Mouse (Mus musculus) intestine, embryonic 14.5 days (tissue): ENCODE measurements at regions not wholly inside any gene's neighbourhood (a gene's known extent, or its start where the extent isn't known, plus 50 kb on each side); places are given as distances from the start of the nearest gene placed in this dataset.

Experiments used
- ATAC-seq: fragments of 200-750 bp; cut with Nextera tagmentation; replicated peaks from 2 replicates; pipeline ENCODE4 v1.8.0; 2017; ENCODE audit warnings: low read depth, moderate number of reproducible peaks, moderate TSS enrichment, moderate library complexity; ENCODE audit not compliant: low FRiP score, low TSS enrichment
- DNase-seq: peaks from one replicate; pipeline ENCODE4 v3.0.0-alpha.2; 2018; ENCODE audit warnings: low spot score
- H3K27ac ChIP-seq: fragments of 300-500 bp; sonication (generic); 2 replicates; pipeline ENCODE4 v1.5.1; 2014; ENCODE audit warnings: low read depth, mild to moderate bottlenecking, control low read depth
- H3K27me3 ChIP-seq: fragments of 300-500 bp; sonication (generic); replicated peaks from 2 replicates; pipeline ENCODE4 v1.6.1; 2014; ENCODE audit warnings: low read length, control low read depth; ENCODE audit not compliant: control insufficient read depth, insufficient read depth
- H3K36me3 ChIP-seq: fragments of 300-500 bp; sonication (generic); 2 replicates; pipeline ENCODE4 v1.6.1; 2014; ENCODE audit warnings: low read length, control low read depth; ENCODE audit not compliant: control insufficient read depth, insufficient read depth
- H3K4me1 ChIP-seq: fragments of 300-500 bp; sonication (generic); replicated peaks from 2 replicates; pipeline ENCODE4 v1.6.1; 2014; ENCODE audit warnings: low read length, control low read depth, mixed read lengths; ENCODE audit not compliant: control insufficient read depth, insufficient read depth
- H3K4me2 ChIP-seq: fragments of 300-500 bp; sonication (generic); 2 replicates; pipeline ENCODE4 v1.6.1; 2014; ENCODE audit warnings: low read length
- H3K4me3 ChIP-seq: fragments of 300-500 bp; sonication (generic); 2 replicates; pipeline ENCODE4 v1.5.1; 2014; ENCODE audit warnings: low read depth, low read length, control low read depth, mixed read lengths
- H3K9ac ChIP-seq: fragments of 300-500 bp; sonication (generic); 2 replicates; pipeline ENCODE4 v1.6.1; 2014; ENCODE audit warnings: mild to moderate bottlenecking, low read length
- H3K9me3 ChIP-seq: fragments of 300-500 bp; sonication (generic); 2 replicates; pipeline ENCODE4 v1.6.1; 2016; ENCODE audit warnings: low read length, control low read depth; ENCODE audit not compliant: control insufficient read depth
- WGBS: fragments of 180-500 bp; shearing (Covaris S2); extraction: QIAGEN DNeasy Blood & Tissue Kit; methylation state at CpG from one replicate; pipeline ENCODE4 v1.1.7; 2014; 5-methylcytosine and 5-hydroxymethylcytosine counted together

- no peak overlapping the region for H3K9ac ChIP-seq
- H3K36me3 ChIP-seq = no peaks in the 10 kb centered on the region
- ATAC-seq (no peak), DNase-seq (peak; percentile 45)
- no peaks in the 10 kb centered on the region for H3K27me3 ChIP-seq
- H3K4me2 ChIP-seq = no peak overlapping the region
- peaks cover 2% of the 10 kb centered on the region for H3K4me1 ChIP-seq
- no peaks in the 10 kb centered on the region for H3K9me3 ChIP-seq
- H3K4me3 ChIP-seq = no peak overlapping the region
- H3K27ac ChIP-seq = no peak overlapping the region
- 66% methylated on average over 17 of the region's 17 CpGs for WGBS
Measured at GRCm38 (mm10) chr8:90490734-90491441, 142.7 kb upstream of the Tox3 start.

- no peak for ATAC-seq
- no peak overlapping the region for H3K27ac ChIP-seq
- 75% methylated on average over 3 of the region's 3 CpGs for WGBS
Measured at GRCm38 (mm10) chr8:90486556-90486955, 138.4 kb upstream of the Tox3 start.

GRCm38 (mm10) chr8:90478149-90478548, 130.0 kb upstream of the Tox3 start:
- H3K4me3 ChIP-seq = no peak overlapping the region
- H3K9me3 ChIP-seq = no peaks in the 10 kb centered on the region
- ATAC-seq = no peak
- 36% methylated on average over 4 of the region's 4 CpGs for WGBS
- H3K4me1 ChIP-seq = no peaks in the 10 kb centered on the region
- no peaks in the 10 kb centered on the region for H3K27me3 ChIP-seq
- H3K27ac ChIP-seq = no peak overlapping the region
- no peaks in the 10 kb centered on the region for H3K36me3 ChIP-seq
- no peak overlapping the region for H3K4me2 ChIP-seq
- H3K9ac ChIP-seq = no peak overlapping the region
- DNase-seq = no peak

More at GRCm38 (mm10) chr8:90486556-90486955, 138.4 kb upstream of the Tox3 start:
- Histone ChIP-seq H3K36me3 (no peaks in the 10 kb centered on the region), H3K9ac (no peak overlapping the region), H3K9me3 (no peaks in the 10 kb centered on the region), H3K4me1 (no peaks in the 10 kb centered on the region), H3K27me3 (no peaks in the 10 kb centered on the region), H3K4me2 (no peak overlapping the region), H3K4me3 (no peak overlapping the region)
- peak; percentile 46 for DNase-seq

- Histone ChIP-seq H3K36me3 (no peaks in the 10 kb centered on the region), H3K27me3 (no peaks in the 10 kb centered on the region), H3K4me2 (no peak overlapping the region), H3K4me1 (no peaks in the 10 kb centered on the region), H3K27ac (no peak overlapping the region), H3K9ac (no peak overlapping the region), H3K9me3 (no peaks in the 10 kb centered on the region), H3K4me3 (no peak overlapping the region)
- ATAC-seq = no peak
- no peak for DNase-seq
- WGBS = 37% methylated on average over 7 of the region's 7 CpGs
Measured at GRCm38 (mm10) chr8:90474066-90474465, 125.9 kb upstream of the Tox3 start.

GRCm38 (mm10) chr8:90470826-90471225, 122.7 kb upstream of the Tox3 start:
- DNase-seq (no peak), ATAC-seq (no peak)
- Histone ChIP-seq H3K27ac (no peak overlapping the region), H3K4me3 (no peak overlapping the region), H3K9me3 (no peaks in the 10 kb centered on the region), H3K4me2 (no peak overlapping the region), H3K4me1 (no peaks in the 10 kb centered on the region), H3K9ac (no peak overlapping the region), H3K27me3 (no peaks in the 10 kb centered on the region), H3K36me3 (no peaks in the 10 kb centered on the region)
- 72% methylated on average over 11 of the region's 11 CpGs for whole genome bisulfite sequencing

GRCm38 (mm10) chr8:90463708-90464107, 115.6 kb upstream of the Tox3 start:
- no peaks in the 10 kb centered on the region for H3K36me3 ChIP-seq
- 36% methylated on average over 1 of the region's 1 CpGs for WGBS
- no peak overlapping the region for H3K27ac ChIP-seq
- H3K4me2 ChIP-seq = no peak overlapping the region
- DNase-seq (no peak), ATAC-seq (no peak)
- H3K4me3 ChIP-seq = no peak overlapping the region
- H3K9ac ChIP-seq = no peak overlapping the region
- no peaks in the 10 kb centered on the region for H3K27me3 ChIP-seq
- no peaks in the 10 kb centered on the region for H3K9me3 ChIP-seq
- H3K4me1 ChIP-seq = no peaks in the 10 kb centered on the region

GRCm38 (mm10) chr8:90455321-90455720, 107.2 kb upstream of the Tox3 start:
- DNase-seq (no peak), ATAC-seq (no peak)
- Histone ChIP-seq H3K36me3 (no peaks in the 10 kb centered on the region), H3K27ac (no peak overlapping the region), H3K27me3 (no peaks in the 10 kb centered on the region), H3K4me1 (no peaks in the 10 kb centered on the region), H3K9ac (no peak overlapping the region), H3K4me2 (no peak overlapping the region), H3K9me3 (no peaks in the 10 kb centered on the region), H3K4me3 (no peak overlapping the region)
- WGBS = 85% methylated on average over 2 of the region's 2 CpGs

- Histone ChIP-seq H3K9ac (no peak overlapping the region), H3K27ac (no peak overlapping the region), H3K9me3 (no peaks in the 10 kb centered on the region), H3K27me3 (no peaks in the 10 kb centered on the region), H3K4me1 (no peaks in the 10 kb centered on the region), H3K36me3 (no peaks in the 10 kb centered on the region), H3K4me2 (no peak overlapping the region), H3K4me3 (no peak overlapping the region)
- no peak for DNase-seq
- ATAC-seq = no peak
- WGBS = 83% methylated on average over 5 of the region's 5 CpGs
Measured at GRCm38 (mm10) chr8:90454130-90454529, 106.0 kb upstream of the Tox3 start.
